Mouse (Mus musculus): ENCODE measurements around the gene 1810065E05Rik. TPM values are rescaled to one million over a fixed set of nuclear protein-coding genes. Genes with fewer than 3 reads are reported as not detected.

Gene 1810065E05Rik
- not detected in 2 replicates for polyA plus RNA-seq (2012; rRNA removed)

- 78% methylated on average over 1 of the region's 1 CpGs for WGBS
Measured at GRCm38 (mm10) chr11:58420815-58421214, at the start of gene 1810065E05Rik. 1810065E05Rik (plus strand) TSS chr11:58421111.

GRCm38 (mm10) chr11:58377273-58377672 lies 43.6 kb upstream of the 1810065E05Rik start:
- Histone ChIP-seq H3K27ac (ENCODE audit: insufficient read depth, low read length) (no peak overlapping the region), H3K4me3 (replicated peaks; ENCODE audit: insufficient read depth, low read depth, low read length) (no peak overlapping the region), H3K4me1 (ENCODE audit: control insufficient read depth, insufficient read depth, low read length) (no peaks in the 10 kb centered on the region), H3K27me3 (ENCODE audit: control insufficient read depth, insufficient read depth, low read length) (no peaks in the 10 kb centered on the region)
- WGBS = 86% methylated on average over 2 of the region's 2 CpGs
- no peak for DNase-seq
- TF ChIP-seq CTCF (IDR thresholded peaks at IDR 0.05; ENCODE audit: borderline replicate concordance, insufficient read depth, low read depth, low read length) = no peak
- TF ChIP-seq POLR2A (IDR thresholded peaks at IDR 0.05; ENCODE audit: borderline replicate concordance, insufficient read depth, low read length) = no peak

More at GRCm38 (mm10) chr11:58420815-58421214, at the start of gene 1810065E05Rik:
- H3K4me3 ChIP-seq (replicated peaks; ENCODE audit: insufficient read depth, low read depth, low read length) = no peak within 1 kb of the TSS
- H3K27me3 ChIP-seq (ENCODE audit: control insufficient read depth, insufficient read depth, low read length) = no peaks in the 10 kb centered on the region
- DNase-seq = no peak
- TF ChIP-seq POLR2A (IDR thresholded peaks at IDR 0.05; ENCODE audit: borderline replicate concordance, insufficient read depth, low read length) (no peak), CTCF (IDR thresholded peaks at IDR 0.05; ENCODE audit: borderline replicate concordance, insufficient read depth, low read depth, low read length) (no peak)
- no peak within 1 kb of the TSS for H3K27ac ChIP-seq (ENCODE audit: insufficient read depth, low read length)
- no peaks in the 10 kb centered on the region for H3K4me1 ChIP-seq (ENCODE audit: control insufficient read depth, insufficient read depth, low read length)

GRCm38 (mm10) chr11:58377686-58378085 lies 43.2 kb upstream of the 1810065E05Rik start:
- TF ChIP-seq CTCF (IDR thresholded peaks at IDR 0.05; ENCODE audit: borderline replicate concordance, insufficient read depth, low read depth, low read length) (no peak), POLR2A (IDR thresholded peaks at IDR 0.05; ENCODE audit: borderline replicate concordance, insufficient read depth, low read length) (no peak)
- no peak overlapping the region for H3K4me3 ChIP-seq (replicated peaks; ENCODE audit: insufficient read depth, low read depth, low read length)
- 80% methylated on average over 1 of the region's 1 CpGs for WGBS

GRCm38 (mm10) chr11:58378763-58379278 lies 42.1 kb upstream of the 1810065E05Rik start, which contains the start of gene Lypd8:
Lypd8 (plus strand) TSS chr11:58379043.
- no peaks in the 10 kb centered on the region for H3K27me3 ChIP-seq (ENCODE audit: control insufficient read depth, insufficient read depth, low read length)
- H3K27ac ChIP-seq (ENCODE audit: insufficient read depth, low read length) = no peak within 1 kb of the TSS
- TF ChIP-seq CTCF (IDR thresholded peaks at IDR 0.05; ENCODE audit: borderline replicate concordance, insufficient read depth, low read depth, low read length) = no peak
- H3K4me3 ChIP-seq (replicated peaks; ENCODE audit: insufficient read depth, low read depth, low read length) = no peak within 1 kb of the TSS
- no peak for DNase-seq
- WGBS = 81% methylated on average over 3 of the region's 3 CpGs
- H3K4me1 ChIP-seq (ENCODE audit: control insufficient read depth, insufficient read depth, low read length) = no peaks in the 10 kb centered on the region

More at GRCm38 (mm10) chr11:58377686-58378085, 43.2 kb upstream of the 1810065E05Rik start:
- no peak overlapping the region for H3K27ac ChIP-seq (ENCODE audit: insufficient read depth, low read length)
- no peak for DNase-seq
- no peaks in the 10 kb centered on the region for H3K27me3 ChIP-seq (ENCODE audit: control insufficient read depth, insufficient read depth, low read length)
- H3K4me1 ChIP-seq (ENCODE audit: control insufficient read depth, insufficient read depth, low read length) = no peaks in the 10 kb centered on the region

- 97% methylated on average over 1 of the region's 1 CpGs for WGBS
- no peaks in the 10 kb centered on the region for H3K27me3 ChIP-seq (ENCODE audit: control insufficient read depth, insufficient read depth, low read length)
- H3K4me3 ChIP-seq (replicated peaks; ENCODE audit: insufficient read depth, low read depth, low read length) = no peak overlapping the region
- no peak overlapping the region for H3K27ac ChIP-seq (ENCODE audit: insufficient read depth, low read length)
- TF ChIP-seq POLR2A (IDR thresholded peaks at IDR 0.05; ENCODE audit: borderline replicate concordance, insufficient read depth, low read length) (no peak), CTCF (IDR thresholded peaks at IDR 0.05; ENCODE audit: borderline replicate concordance, insufficient read depth, low read depth, low read length) (no peak)
- no peak for DNase-seq
- H3K4me1 ChIP-seq (ENCODE audit: control insufficient read depth, insufficient read depth, low read length) = no peaks in the 10 kb centered on the region
Measured at GRCm38 (mm10) chr11:58379516-58379915, 41.4 kb upstream of the 1810065E05Rik start.

GRCm38 (mm10) chr11:58382471-58382870 lies 38.4 kb upstream of the 1810065E05Rik start:
- Histone ChIP-seq H3K27ac (ENCODE audit: insufficient read depth, low read length) (no peak overlapping the region), H3K4me1 (ENCODE audit: control insufficient read depth, insufficient read depth, low read length) (no peaks in the 10 kb centered on the region), H3K27me3 (ENCODE audit: control insufficient read depth, insufficient read depth, low read length) (no peaks in the 10 kb centered on the region), H3K4me3 (replicated peaks; ENCODE audit: insufficient read depth, low read depth, low read length) (no peak overlapping the region)
- no peak for TF ChIP-seq POLR2A (IDR thresholded peaks at IDR 0.05; ENCODE audit: borderline replicate concordance, insufficient read depth, low read length)
- no peak for TF ChIP-seq CTCF (IDR thresholded peaks at IDR 0.05; ENCODE audit: borderline replicate concordance, insufficient read depth, low read depth, low read length)
- WGBS = 83% methylated on average over 6 of the region's 6 CpGs
- no peak for DNase-seq

GRCm38 (mm10) chr11:58399985-58400645 lies 20.8 kb upstream of the 1810065E05Rik start:
- no peak overlapping the region for H3K27ac ChIP-seq (ENCODE audit: insufficient read depth, low read length)
- no peaks in the 10 kb centered on the region for H3K27me3 ChIP-seq (ENCODE audit: control insufficient read depth, insufficient read depth, low read length)
- 42% methylated on average over 6 of the region's 6 CpGs for WGBS
- no peak for TF ChIP-seq POLR2A (IDR thresholded peaks at IDR 0.05; ENCODE audit: borderline replicate concordance, insufficient read depth, low read length)
- no peak for TF ChIP-seq CTCF (IDR thresholded peaks at IDR 0.05; ENCODE audit: borderline replicate concordance, insufficient read depth, low read depth, low read length)
- no peak overlapping the region for H3K4me3 ChIP-seq (replicated peaks; ENCODE audit: insufficient read depth, low read depth, low read length)
- H3K4me1 ChIP-seq (ENCODE audit: control insufficient read depth, insufficient read depth, low read length) = no peaks in the 10 kb centered on the region
- no peak for DNase-seq

GRCm38 (mm10) chr11:58400655-58401054 lies 20.3 kb upstream of the 1810065E05Rik start:
- Histone ChIP-seq H3K4me1 (ENCODE audit: control insufficient read depth, insufficient read depth, low read length) (no peaks in the 10 kb centered on the region), H3K27me3 (ENCODE audit: control insufficient read depth, insufficient read depth, low read length) (no peaks in the 10 kb centered on the region), H3K27ac (ENCODE audit: insufficient read depth, low read length) (no peak overlapping the region), H3K4me3 (replicated peaks; ENCODE audit: insufficient read depth, low read depth, low read length) (no peak overlapping the region)
- TF ChIP-seq POLR2A (IDR thresholded peaks at IDR 0.05; ENCODE audit: borderline replicate concordance, insufficient read depth, low read length) (no peak), CTCF (IDR thresholded peaks at IDR 0.05; ENCODE audit: borderline replicate concordance, insufficient read depth, low read depth, low read length) (no peak)
- no peak for DNase-seq
- 48% methylated on average over 5 of the region's 5 CpGs for WGBS

All from cerebellum, adult 2 months (tissue).